Mouse (Mus musculus) bone marrow, adult 2 months (tissue): ENCODE results near the gene Olfr263. TPM values are rescaled to one million over a fixed set of nuclear protein-coding genes. Genes with fewer than 3 reads are reported as not detected.

Experiments used
- H3K27ac ChIP-seq: fragments of 200-500 bp; 2 replicates; pipeline ENCODE4 v1.5.1; 2012; ENCODE audit warnings: low read depth, mild to moderate bottlenecking, control low read depth, inconsistent platforms, low read length; ENCODE audit not compliant: control insufficient read depth, poor library complexity, insufficient read depth
- H3K4me1 ChIP-seq: fragments of 200-500 bp; 2 replicates; pipeline ENCODE4 v1.6.1; 2011; ENCODE audit warnings: low read length; ENCODE audit not compliant: control insufficient read depth, insufficient read depth
- H3K4me3 ChIP-seq: fragments of 200-500 bp; replicated peaks from 2 replicates; pipeline ENCODE3; 2011; ENCODE audit warnings: mild to moderate bottlenecking, low read depth, low read length, control low read depth; ENCODE audit not compliant: control insufficient read depth
- CTCF ChIP-seq: fragments of 200-500 bp; IDR thresholded peaks from 2 replicates; pipeline ENCODE4 v1.5.1; 2011; ENCODE audit warnings: low read length, control low read depth; ENCODE audit not compliant: control insufficient read depth, insufficient read depth
- POLR2A ChIP-seq: fragments of 200-500 bp; IDR thresholded peaks from 2 replicates; pipeline ENCODE4 v1.6.1; 2011; ENCODE audit warnings: low read depth, mild to moderate bottlenecking, control low read depth, low read length, borderline replicate concordance; ENCODE audit not compliant: control insufficient read depth
- WGBS: fragments of 180-500 bp; shearing (Covaris S2); methylation state at CpG from one replicate; pipeline ENCODE4 v1.1.7; 2018; 5-methylcytosine and 5-hydroxymethylcytosine counted together
- polyA plus RNA-seq: library from polyadenylated mRNA; stranded (reverse); fragments of >200 nt; gene quantifications from 2 replicates; pipeline ENCODE4 v1.2.4, GENCODE M21; 2011; ENCODE audit warnings: low replicate concordance; ENCODE audit not compliant: missing spikeins, insufficient read depth, insufficient read length

The Olfr263 gene
- polyA plus RNA-seq, 1 experiment = not detected

DNA sequence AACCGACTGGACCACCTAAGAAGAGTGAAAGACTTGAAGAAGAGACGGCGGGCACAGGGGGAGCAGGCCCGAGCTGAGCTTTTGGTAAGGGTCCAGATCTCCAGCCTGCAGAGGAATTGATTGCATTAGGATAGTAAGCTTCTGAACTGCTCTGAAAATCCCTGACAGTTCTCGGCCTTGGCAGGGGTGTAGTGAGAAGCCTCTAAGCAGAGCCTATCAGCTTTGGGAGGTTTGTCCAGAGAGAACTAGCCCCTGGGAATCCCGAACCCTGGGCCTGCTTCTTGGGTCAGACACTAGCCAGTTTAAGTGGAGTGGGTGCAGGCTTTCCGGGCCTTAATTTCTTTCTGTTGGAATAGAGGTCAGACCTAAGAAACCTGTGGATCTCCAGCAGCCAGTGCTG lies 52.6 kb downstream of the Olfr263 start:
- H3K27ac ChIP-seq = no peak overlapping the region
- WGBS = 77% methylated on average over 7 of the region's 7 CpGs
- TF ChIP-seq POLR2A (no peak), CTCF (no peak)
- H3K4me1 ChIP-seq = peaks cover 3% of the 10 kb centered on the region; the same call in 1 of the 2 replicates
- no peak overlapping the region for H3K4me3 ChIP-seq

GRCm38 (mm10) chr13:21183066-21183465 lies 53.6 kb downstream of the Olfr263 start:
- 93% methylated on average over 6 of the region's 6 CpGs for WGBS
- TF ChIP-seq POLR2A (no peak), CTCF (no peak)
- Histone ChIP-seq H3K4me3 (no peak overlapping the region), H3K27ac (no peak overlapping the region), H3K4me1 (peaks cover 1% of the 10 kb centered on the region; the same call in 1 of the 2 replicates)

DNA sequence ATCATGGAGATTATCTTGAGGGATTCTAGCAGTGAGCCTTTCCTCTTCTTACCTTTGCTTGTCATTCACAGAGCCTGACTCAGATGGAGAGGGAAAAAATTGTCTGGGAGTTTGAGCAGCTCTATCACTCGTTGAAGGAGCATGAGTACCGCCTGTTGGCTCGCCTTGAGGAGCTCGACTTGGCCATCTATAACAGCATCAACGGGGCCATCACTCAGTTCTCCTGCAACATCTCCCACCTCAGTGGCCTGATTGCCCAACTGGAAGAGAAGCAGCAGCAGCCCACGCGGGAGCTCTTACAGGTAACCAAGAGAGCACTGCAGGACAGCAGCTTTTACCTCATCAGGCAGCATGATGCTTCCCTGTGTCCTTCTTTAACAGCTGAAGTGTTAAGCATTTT lies 54.2 kb downstream of the Olfr263 start:
- WGBS = 87% methylated on average over 7 of the region's 7 CpGs
- Histone ChIP-seq H3K4me3 (no peak overlapping the region), H3K27ac (no peak overlapping the region), H3K4me1 (peaks cover 1% of the 10 kb centered on the region; the same call in 1 of the 2 replicates)
- no peak for TF ChIP-seq CTCF
- no peak for TF ChIP-seq POLR2A

DNA sequence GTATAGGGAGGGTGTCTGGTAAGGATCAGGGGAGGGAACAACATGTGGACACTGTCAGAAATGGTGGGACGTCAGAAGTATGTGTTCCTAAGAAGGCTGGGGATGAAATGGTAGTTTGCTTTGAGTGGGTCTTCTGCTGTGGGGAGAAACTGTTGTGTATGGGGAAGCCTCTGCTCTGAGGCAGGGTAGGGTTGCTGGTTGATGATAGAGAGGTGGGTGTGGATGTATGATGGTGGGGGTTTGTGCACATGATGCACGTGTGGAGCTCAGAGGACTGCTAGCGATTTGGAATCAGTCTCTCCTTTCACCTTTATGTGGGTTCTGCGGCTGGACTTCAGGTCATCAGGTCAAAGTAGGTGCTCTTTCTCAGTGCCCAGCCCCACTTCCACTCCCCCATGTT lies 56.1 kb downstream of the Olfr263 start:
- Histone ChIP-seq H3K27ac (no peak overlapping the region), H3K4me1 (peaks cover 1% of the 10 kb centered on the region; the same call in 1 of the 2 replicates), H3K4me3 (no peak overlapping the region)
- WGBS = 87% methylated on average over 4 of the region's 4 CpGs
- TF ChIP-seq CTCF (no peak), POLR2A (no peak)

Other genes starting within 250 kb of the Olfr263 start
- not detected in 2 replicates for gene Olfr1370, start 54.7 kb upstream of the Olfr263 start, polyA plus RNA-seq
- not detected in 2 replicates for gene Olfr1369-ps1, start 18.2 kb upstream of the Olfr263 start, polyA plus RNA-seq
- gene Olfr1368, start 16.2 kb downstream of the Olfr263 start, polyA plus RNA-seq = not detected in 2 replicates
- 41.4 and 45.6 TPM in 2 replicates for gene Trim27, start 49.8 kb downstream of the Olfr263 start, polyA plus RNA-seq
- gene Gpx5, start 163.1 kb downstream of the Olfr263 start, polyA plus RNA-seq = not detected in 2 replicates
- not detected in 2 replicates for gene Gpx6, start 182.5 kb downstream of the Olfr263 start, polyA plus RNA-seq
- gene Olfr1367, start 217.3 kb downstream of the Olfr263 start, polyA plus RNA-seq = not detected in 2 replicates
- gene Zscan12, start 233.2 kb downstream of the Olfr263 start, polyA plus RNA-seq = 3.7 and 5.9 TPM in 2 replicates